Mouse (Mus musculus) MEL (cell line): ENCODE results near the gene Mapk10.
"Not testable (repeated sequence)": the region's sequence is repeated elsewhere in the genome, so short reads cannot be mapped to it uniquely, and the experiment has no call there.

Experiments
- CTCF ChIP-seq, 3 experiments: IDR thresholded peaks in 2 of 3; conservative IDR thresholded peaks in 1 of 3; 2 replicates each; pipeline ENCODE4 v1.5.1; 2011 to 2012; ENCODE audit warnings: low read length in 3 of 3, low read depth in 2 of 3, mild to moderate bottlenecking in 2 of 3, improper control_type of control experiment in 1 of 3, inconsistent platforms in 1 of 3, mixed read lengths in 1 of 3, moderate library complexity in 1 of 3; ENCODE audit not compliant: control insufficient read depth in 1 of 3, insufficient read depth in 1 of 3, poor library complexity in 1 of 3, severe bottlenecking in 1 of 3
- E2F4 ChIP-seq: IDR thresholded peaks from 2 replicates; pipeline ENCODE4 v1.6.1; 2011; ENCODE audit warnings: low read depth, low read length, improper control_type of control experiment, borderline replicate concordance
- ELF1 ChIP-seq: IDR thresholded peaks from 2 replicates; pipeline ENCODE4 v1.6.1; 2014; ENCODE audit warnings: low read depth, mild to moderate bottlenecking, inconsistent platforms, low read length, improper control_type of control experiment, moderate library complexity
- GATA1 ChIP-seq: IDR thresholded peaks from 2 replicates; pipeline ENCODE4 v1.6.1; 2011; ENCODE audit warnings: low read depth, low read length, improper control_type of control experiment
- MAFK ChIP-seq: IDR thresholded peaks from 2 replicates; pipeline ENCODE4 v1.6.1; 2011; ENCODE audit warnings: low read depth, mild to moderate bottlenecking, low read length, improper control_type of control experiment, borderline replicate concordance
- MAZ ChIP-seq: IDR thresholded peaks from 2 replicates; pipeline ENCODE4 v1.6.1; 2012; ENCODE audit warnings: low read depth, mild to moderate bottlenecking, inconsistent platforms, low read length, improper control_type of control experiment
- POLR2A ChIP-seq, 2 experiments: IDR thresholded peaks; 2 replicates each; pipeline ENCODE4 v1.6.1; 2011 to 2012; ENCODE audit warnings: low read length in 2 of 2, mild to moderate bottlenecking in 2 of 2, control low read depth in 1 of 2, improper control_type of control experiment in 1 of 2, low read depth in 1 of 2, moderate library complexity in 1 of 2; ENCODE audit not compliant: control insufficient read depth in 1 of 2, insufficient read depth in 1 of 2, poor library complexity in 1 of 2
- RAD21 ChIP-seq: IDR thresholded peaks from 2 replicates; pipeline ENCODE4 v1.6.1; 2011; ENCODE audit warnings: mild to moderate bottlenecking, low read depth, low read length, improper control_type of control experiment

DNA sequence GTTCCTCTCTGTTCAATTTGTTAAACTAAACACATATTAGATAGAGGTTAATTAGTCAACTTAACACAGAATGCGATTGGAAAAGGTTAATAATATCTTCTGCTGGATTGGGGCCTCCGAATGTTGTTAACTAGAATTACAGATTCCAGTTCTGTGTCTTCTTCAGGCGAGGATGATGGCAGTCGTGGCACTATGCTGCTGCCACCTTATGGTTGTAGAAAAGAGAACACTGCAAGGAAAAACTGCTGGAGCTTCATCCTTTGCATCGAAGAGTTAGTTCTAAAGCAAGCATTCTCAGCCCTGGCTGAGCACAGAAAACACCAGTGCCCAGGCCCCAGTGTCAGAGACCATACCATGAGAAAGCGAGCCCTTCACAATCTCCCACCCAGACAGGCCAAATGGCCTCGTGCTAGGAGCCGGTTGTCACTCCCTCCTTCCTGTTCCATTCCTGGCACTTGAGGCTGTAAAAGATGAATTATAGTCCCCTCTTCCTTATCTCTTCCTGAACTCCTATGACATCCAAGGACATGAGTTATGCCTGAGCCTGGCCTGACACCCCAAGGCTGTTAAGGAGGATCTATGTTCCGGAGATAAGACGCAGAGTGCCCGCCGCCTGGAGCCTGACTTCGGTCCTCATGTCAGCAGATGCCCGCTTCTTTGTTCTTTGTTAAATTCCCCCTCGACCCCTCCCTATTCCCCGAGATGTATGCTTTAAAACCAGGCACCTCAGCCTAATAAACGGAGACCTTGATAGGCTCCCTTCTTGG lies 267.1 kb downstream of the Mapk10 start:
- TF ChIP-seq CTCF (IDR thresholded peaks at IDR 0.05 in 2 of 3, conservative IDR thresholded peaks at IDR 0.05 in 1 of 3; ENCODE audit: control insufficient read depth in 1 of 3, insufficient read depth in 1 of 3, low read depth in 2 of 3, low read length in 3 of 3, poor library complexity in 1 of 3, severe bottlenecking in 1 of 3); E2F4; MAZ; MAFK; POLR2A (IDR thresholded peaks at IDR 0.05; ENCODE audit: control insufficient read depth in 1 of 2, insufficient read depth in 1 of 2, low read depth in 1 of 2, low read length in 2 of 2, poor library complexity in 1 of 2); ELF1; RAD21; GATA1: not testable (repeated sequence)
